Mouse (Mus musculus): ENCODE measurements around the gene Usp5. TPM values are rescaled to one million over a fixed set of nuclear protein-coding genes. Genes with fewer than 3 reads are reported as not detected.
"Not testable (repeated sequence)": the region's sequence is repeated elsewhere in the genome, so short reads cannot be mapped to it uniquely, and the experiment has no call there.

The Usp5 gene
- total RNA-seq, 1 experiment: 150 TPM

DNA sequence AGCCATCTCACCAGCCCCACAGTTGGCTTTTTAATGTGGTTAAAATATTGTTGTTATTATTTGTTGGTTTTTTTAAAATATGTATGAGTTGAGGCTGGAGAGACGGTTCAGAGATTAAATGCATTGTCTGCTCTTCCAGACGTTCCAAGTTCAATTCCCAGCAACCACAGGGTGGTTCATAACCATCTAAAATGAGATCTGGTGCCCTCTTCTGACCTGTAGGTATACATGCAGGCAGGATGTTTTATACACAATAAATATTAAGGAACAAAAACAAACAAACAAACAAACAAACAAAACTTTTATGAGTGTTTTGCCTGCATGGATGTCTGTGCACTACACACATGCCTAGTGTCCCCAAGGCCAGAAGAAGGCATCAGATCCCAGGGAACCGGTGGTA lies 26.2 kb downstream of the Usp5 start:
- Histone ChIP-seq H3K4me3 (ENCODE audit: insufficient read depth in 1 of 2, low read depth in 1 of 2, low read length in 2 of 2, poor library complexity in 1 of 2, severe bottlenecking in 1 of 2) (peak overlapping the region in 1 of 2 experiments; percentile 40; a peak in 2 of 4 replicates), H3K9me3 (ENCODE audit: control insufficient read depth, insufficient read depth, low read depth, low read length) (no peaks in the 10 kb centered on the region), H3K4me1 (ENCODE audit: control insufficient read depth in 2 of 2, insufficient read depth in 2 of 2, low read length in 2 of 2, poor library complexity in 1 of 2) (peaks cover 0 to 3% of the 10 kb centered on the region in 2 experiments; a peak in 2 of 4 replicates), H3K36me3 (ENCODE audit: control insufficient read depth, insufficient read depth, low read length, poor library complexity, severe bottlenecking) (no peaks in the 10 kb centered on the region), H3K27ac (ENCODE audit: insufficient read depth, low read depth, low read length, poor library complexity, severe bottlenecking) (peak overlapping the region; percentile 5; the same call in 1 of the 2 replicates), H3K9ac (ENCODE audit: insufficient read depth, low read depth, low read length, poor library complexity, severe bottlenecking) (no peak overlapping the region; the same call in 1 of the 2 replicates)
- no peak for TF ChIP-seq HCFC1 (IDR thresholded peaks at IDR 0.05; ENCODE audit: borderline replicate concordance, insufficient read depth, low read length)
- no peak for TF ChIP-seq ZNF384 (IDR thresholded peaks at IDR 0.05; ENCODE audit: low read depth, low read length)
- no peak for TF ChIP-seq MAFK (IDR thresholded peaks at IDR 0.05; ENCODE audit: insufficient read depth, low read depth, low read length)
- no peak for TF ChIP-seq CHD2 (IDR thresholded peaks at IDR 0.05; ENCODE audit: low read depth, low read length)
- TF ChIP-seq ZC3H11A (IDR thresholded peaks at IDR 0.05; ENCODE audit: borderline replicate concordance, low read depth, low read length): no peak
- in situ Hi-C loops (cut with MboI; ENCODE audit: low sequenced_read_pairs in 2 of 2, unreplicated experiment in 2 of 2): no loop called here
- no peak for DNase-seq (ENCODE audit: low read depth, low spot score)

GRCm38 (mm10) chr6:124802400-124802799 lies 26.9 kb downstream of the Usp5 start:
- H3K27ac ChIP-seq (ENCODE audit: insufficient read depth, low read depth, low read length, poor library complexity, severe bottlenecking): peak overlapping the region; percentile 83; the same call in 1 of the 2 replicates
- H3K4me1 ChIP-seq (ENCODE audit: control insufficient read depth in 2 of 2, insufficient read depth in 2 of 2, low read length in 2 of 2, poor library complexity in 1 of 2); H3K9me3 ChIP-seq (ENCODE audit: control insufficient read depth, insufficient read depth, low read depth, low read length); in situ Hi-C loops (cut with MboI; ENCODE audit: low sequenced_read_pairs in 2 of 2, unreplicated experiment in 2 of 2); H3K36me3 ChIP-seq (ENCODE audit: control insufficient read depth, insufficient read depth, low read length, poor library complexity, severe bottlenecking); DNase-seq (ENCODE audit: low read depth, low spot score): not testable (repeated sequence)
- H3K9ac ChIP-seq (ENCODE audit: insufficient read depth, low read depth, low read length, poor library complexity, severe bottlenecking): peak overlapping the region; percentile 54; the same call in 1 of the 2 replicates
- peak overlapping the region; percentile 62 to 64 for H3K4me3 ChIP-seq (ENCODE audit: insufficient read depth in 1 of 2, low read depth in 1 of 2, low read length in 2 of 2, poor library complexity in 1 of 2, severe bottlenecking in 1 of 2)

GRCm38 (mm10) chr6:124796200-124796599 lies 33.1 kb downstream of the Usp5 start:
- TF ChIP-seq CHD2 (IDR thresholded peaks at IDR 0.05; ENCODE audit: low read depth, low read length) (no peak), ZC3H11A (IDR thresholded peaks at IDR 0.05; ENCODE audit: borderline replicate concordance, low read depth, low read length) (no peak), ZNF384 (IDR thresholded peaks at IDR 0.05; ENCODE audit: low read depth, low read length) (no peak), MAFK (IDR thresholded peaks at IDR 0.05; ENCODE audit: insufficient read depth, low read depth, low read length) (no peak)
- Histone ChIP-seq H3K4me3 (ENCODE audit: insufficient read depth in 1 of 2, low read depth in 1 of 2, low read length in 2 of 2, poor library complexity in 1 of 2, severe bottlenecking in 1 of 2) (no peak overlapping the region), H3K9ac (ENCODE audit: insufficient read depth, low read depth, low read length, poor library complexity, severe bottlenecking) (no peak overlapping the region; the same call in 1 of the 2 replicates), H3K27ac (ENCODE audit: insufficient read depth, low read depth, low read length, poor library complexity, severe bottlenecking) (peak overlapping the region; percentile 82), H3K36me3 (ENCODE audit: control insufficient read depth, insufficient read depth, low read length, poor library complexity, severe bottlenecking) (peaks cover 3% of the 10 kb centered on the region; the same call in 1 of the 2 replicates), H3K9me3 (ENCODE audit: control insufficient read depth, insufficient read depth, low read depth, low read length) (no peaks in the 10 kb centered on the region), H3K4me1 (ENCODE audit: control insufficient read depth in 2 of 2, insufficient read depth in 2 of 2, low read length in 2 of 2, poor library complexity in 1 of 2) (peaks cover 0 to 5% of the 10 kb centered on the region in 2 experiments; a peak in 2 of 4 replicates)
- in situ Hi-C loops (cut with MboI; ENCODE audit: low sequenced_read_pairs in 2 of 2, unreplicated experiment in 2 of 2): no loop called here
- DNase-seq (ENCODE audit: low read depth, low spot score): no peak

DNA sequence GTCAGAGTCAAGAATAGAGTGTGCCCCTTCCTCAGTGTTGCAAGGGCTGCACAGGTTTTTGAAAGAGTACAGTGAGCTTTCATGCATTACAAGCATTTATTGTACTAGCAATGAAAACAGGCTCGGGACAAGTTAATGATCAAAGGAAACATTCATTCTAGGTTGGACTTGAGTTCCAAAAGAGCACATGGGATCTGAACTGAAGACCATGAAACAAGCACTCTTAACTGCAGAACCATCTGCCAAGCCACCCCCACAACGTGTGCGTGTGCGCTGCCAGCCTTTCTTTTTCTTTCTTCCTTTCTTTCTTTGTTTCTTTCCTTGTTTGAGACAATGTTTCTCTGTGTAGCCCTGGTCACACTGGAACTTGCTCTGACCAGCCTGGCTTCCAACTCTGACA lies 33.5 kb downstream of the Usp5 start:
- Histone ChIP-seq H3K27ac (ENCODE audit: insufficient read depth, low read depth, low read length, poor library complexity, severe bottlenecking) (peak overlapping the region; percentile 53), H3K4me3 (ENCODE audit: insufficient read depth in 1 of 2, low read depth in 1 of 2, low read length in 2 of 2, poor library complexity in 1 of 2, severe bottlenecking in 1 of 2) (no peak overlapping the region), H3K4me1 (ENCODE audit: control insufficient read depth in 2 of 2, insufficient read depth in 2 of 2, low read length in 2 of 2, poor library complexity in 1 of 2) (peaks cover 0 to 5% of the 10 kb centered on the region in 2 experiments; a peak in 2 of 4 replicates), H3K36me3 (ENCODE audit: control insufficient read depth, insufficient read depth, low read length, poor library complexity, severe bottlenecking) (peaks cover 3% of the 10 kb centered on the region; the same call in 1 of the 2 replicates), H3K9ac (ENCODE audit: insufficient read depth, low read depth, low read length, poor library complexity, severe bottlenecking) (no peak overlapping the region), H3K9me3 (ENCODE audit: control insufficient read depth, insufficient read depth, low read depth, low read length) (no peaks in the 10 kb centered on the region)
- TF ChIP-seq ZNF384 (IDR thresholded peaks at IDR 0.05; ENCODE audit: low read depth, low read length) (no peak), CHD2 (IDR thresholded peaks at IDR 0.05; ENCODE audit: low read depth, low read length) (no peak)
- in situ Hi-C loops (cut with MboI; ENCODE audit: low sequenced_read_pairs in 2 of 2, unreplicated experiment in 2 of 2): no loop called here
- DNase-seq (ENCODE audit: low read depth, low spot score): no peak

DNA sequence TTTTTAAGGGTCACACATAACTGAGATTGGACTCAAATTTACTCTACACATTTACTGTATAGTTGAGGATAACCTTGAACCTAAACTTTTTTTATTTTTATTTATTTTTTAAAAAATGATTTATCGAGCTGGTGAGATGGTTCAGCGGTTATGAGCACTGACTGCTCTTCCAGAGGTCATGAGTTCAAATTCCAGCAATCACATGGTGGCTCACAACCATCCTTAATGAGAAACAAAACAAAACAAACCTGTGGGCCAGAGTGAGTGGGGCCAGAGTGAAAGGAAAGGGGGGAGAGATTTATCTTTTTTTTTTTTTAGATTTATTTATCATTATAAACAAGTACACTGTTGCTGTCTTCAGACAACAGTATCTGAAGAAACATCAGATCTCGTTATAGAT lies 37.4 kb downstream of the Usp5 start:
- Histone ChIP-seq H3K4me1 (ENCODE audit: control insufficient read depth in 2 of 2, insufficient read depth in 2 of 2, low read length in 2 of 2, poor library complexity in 1 of 2) (peaks cover 1 to 12% of the 10 kb centered on the region in 2 experiments; a peak in 2 of 4 replicates), H3K27ac (ENCODE audit: insufficient read depth, low read depth, low read length, poor library complexity, severe bottlenecking) (no peak overlapping the region), H3K9ac (ENCODE audit: insufficient read depth, low read depth, low read length, poor library complexity, severe bottlenecking) (no peak overlapping the region), H3K4me3 (ENCODE audit: insufficient read depth in 1 of 2, low read depth in 1 of 2, low read length in 2 of 2, poor library complexity in 1 of 2, severe bottlenecking in 1 of 2) (no peak overlapping the region), H3K36me3 (ENCODE audit: control insufficient read depth, insufficient read depth, low read length, poor library complexity, severe bottlenecking) (peaks cover 3% of the 10 kb centered on the region; the same call in 1 of the 2 replicates), H3K9me3 (ENCODE audit: control insufficient read depth, insufficient read depth, low read depth, low read length) (no peaks in the 10 kb centered on the region)
- DNase-seq (ENCODE audit: low read depth, low spot score): no peak
- in situ Hi-C loops (cut with MboI; ENCODE audit: low sequenced_read_pairs in 2 of 2, unreplicated experiment in 2 of 2): no loop called here
- TF ChIP-seq MAFK (IDR thresholded peaks at IDR 0.05; ENCODE audit: insufficient read depth, low read depth, low read length): no peak
- TF ChIP-seq HCFC1 (IDR thresholded peaks at IDR 0.05; ENCODE audit: borderline replicate concordance, insufficient read depth, low read length): no peak
- TF ChIP-seq CHD2 (IDR thresholded peaks at IDR 0.05; ENCODE audit: low read depth, low read length): no peak
- no peak for TF ChIP-seq ZC3H11A (IDR thresholded peaks at IDR 0.05; ENCODE audit: borderline replicate concordance, low read depth, low read length)
- no peak for TF ChIP-seq ZNF384 (IDR thresholded peaks at IDR 0.05; ENCODE audit: low read depth, low read length)
